Mouse (Mus musculus) cerebral cortex, adult 2 months (tissue): ENCODE results near the gene Cc2d2a.

Experiments
- WGBS: fragments of 180-500 bp; shearing (Covaris S2); methylation state at CpG from one replicate; pipeline ENCODE4 v1.1.7; 2018; 5-methylcytosine and 5-hydroxymethylcytosine counted together

Cc2d2a gene

GRCm38 (mm10) chr5:43728375-43729165 lies 66.4 kb downstream of the Cc2d2a start:
- 62% methylated on average over 11 of the region's 11 CpGs for WGBS

GRCm38 (mm10) chr5:43732381-43732780 lies 70.2 kb downstream of the Cc2d2a start:
- WGBS, result 45% methylated on average over 8 of the region's 8 CpGs

- 88% methylated on average over 1 of the region's 1 CpGs for WGBS
Observed at GRCm38 (mm10) chr5:43744187-43744586, 82.0 kb downstream of the Cc2d2a start.

GRCm38 (mm10) chr5:43745156-43745555 lies 83.0 kb downstream of the Cc2d2a start:
- 63% methylated on average over 5 of the region's 5 CpGs for WGBS

- WGBS, result 47% methylated on average over 4 of the region's 4 CpGs
Observed at GRCm38 (mm10) chr5:43748039-43748438, 85.9 kb downstream of the Cc2d2a start.

DNA sequence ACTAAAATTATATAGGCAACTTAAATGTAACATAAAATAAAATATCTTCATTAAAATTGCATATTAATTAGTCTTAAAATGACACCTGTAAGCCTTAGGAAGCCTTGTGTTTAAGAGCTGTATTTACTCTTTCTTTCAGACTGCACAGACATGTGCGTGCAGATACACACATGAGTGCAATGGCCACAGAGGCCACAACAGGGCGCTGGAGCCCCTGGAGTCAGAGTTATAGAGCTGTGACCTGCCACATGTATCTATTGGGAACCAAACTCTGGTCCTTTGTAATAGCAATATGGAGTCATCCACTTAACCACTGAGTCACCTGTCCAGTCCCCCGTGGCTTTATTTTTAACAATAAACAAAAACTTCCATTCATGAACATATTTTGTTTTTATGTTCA lies 86.9 kb downstream of the Cc2d2a start:
- 74% methylated on average over 3 of the region's 3 CpGs for WGBS

DNA sequence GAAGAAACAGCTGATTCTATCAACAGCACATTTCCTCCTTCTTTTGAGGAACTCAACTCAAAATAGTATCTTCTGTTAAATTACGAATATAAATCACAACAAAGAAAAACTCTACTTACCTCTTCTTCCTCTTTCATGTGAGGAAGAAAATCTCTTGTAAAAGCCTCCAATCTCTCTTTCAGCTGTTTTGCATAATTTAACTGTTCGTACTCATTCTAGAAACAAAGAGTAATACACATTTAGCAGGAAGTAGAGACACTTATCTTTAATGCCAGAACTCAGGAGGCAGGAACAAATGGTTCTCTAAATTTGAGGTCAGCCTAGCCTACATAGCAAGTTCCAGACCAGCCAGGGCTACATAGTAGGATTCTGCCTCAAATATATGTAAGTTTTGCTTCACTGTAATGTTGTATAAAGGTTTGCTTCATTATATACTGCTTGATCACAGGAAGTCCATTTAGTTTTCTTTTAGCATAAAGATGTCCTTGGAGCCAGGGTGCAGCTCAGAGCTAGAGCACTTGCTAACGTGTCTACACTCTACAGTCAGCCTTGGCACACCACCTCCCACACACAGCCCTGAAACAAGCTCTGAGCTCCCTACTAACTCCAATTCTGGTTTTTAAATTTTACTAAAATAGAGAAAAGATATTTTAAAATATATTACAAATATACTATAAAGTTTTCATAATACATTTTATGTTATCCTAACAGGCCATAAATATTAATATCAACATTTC lies 108.6 kb downstream of the Cc2d2a start:
- WGBS, result 38% methylated on average over 3 of the region's 3 CpGs

DNA sequence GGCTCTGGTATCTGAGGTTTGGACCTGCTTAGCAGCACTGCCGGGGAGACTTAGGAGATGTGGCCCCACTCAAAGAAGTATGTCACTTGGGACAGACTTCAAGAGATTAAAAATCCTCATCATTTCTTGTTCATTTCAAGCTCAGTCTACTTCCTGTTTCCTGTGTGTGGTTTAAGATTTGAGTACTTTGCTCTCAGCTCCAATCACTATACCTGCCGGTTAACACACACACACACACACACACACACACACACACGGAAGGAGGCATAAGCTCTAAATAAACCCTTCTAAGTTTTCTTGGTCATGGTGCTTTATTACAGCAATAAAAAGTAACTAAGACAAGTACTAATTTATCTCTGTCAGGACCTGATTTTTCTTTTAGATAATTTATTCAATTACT lies 109.4 kb downstream of the Cc2d2a start:
- 83% methylated on average over 3 of the region's 3 CpGs for WGBS

DNA sequence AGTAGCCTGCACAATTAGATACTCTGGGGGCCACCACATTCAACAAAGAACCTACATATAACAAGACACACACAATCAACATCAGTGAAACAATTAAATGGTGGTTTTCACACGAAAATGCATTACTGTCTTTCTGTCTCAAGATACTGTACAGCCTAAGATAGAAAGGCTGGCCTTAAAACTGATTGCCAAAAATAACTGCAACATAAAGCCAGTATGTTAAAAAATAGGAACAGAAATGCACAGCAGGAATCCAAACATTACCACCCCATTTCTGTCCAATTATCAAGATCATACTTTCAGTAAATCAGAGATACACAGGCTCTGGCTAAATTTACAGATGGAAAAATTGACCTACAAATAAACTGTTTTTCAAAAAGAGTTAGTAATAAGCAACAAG lies 114.8 kb downstream of the Cc2d2a start:
- 16% methylated on average over 1 of the region's 1 CpGs for WGBS

- WGBS, result 89% methylated on average over 3 of the region's 3 CpGs
Observed at GRCm38 (mm10) chr5:43778583-43778982, 116.4 kb downstream of the Cc2d2a start.

DNA sequence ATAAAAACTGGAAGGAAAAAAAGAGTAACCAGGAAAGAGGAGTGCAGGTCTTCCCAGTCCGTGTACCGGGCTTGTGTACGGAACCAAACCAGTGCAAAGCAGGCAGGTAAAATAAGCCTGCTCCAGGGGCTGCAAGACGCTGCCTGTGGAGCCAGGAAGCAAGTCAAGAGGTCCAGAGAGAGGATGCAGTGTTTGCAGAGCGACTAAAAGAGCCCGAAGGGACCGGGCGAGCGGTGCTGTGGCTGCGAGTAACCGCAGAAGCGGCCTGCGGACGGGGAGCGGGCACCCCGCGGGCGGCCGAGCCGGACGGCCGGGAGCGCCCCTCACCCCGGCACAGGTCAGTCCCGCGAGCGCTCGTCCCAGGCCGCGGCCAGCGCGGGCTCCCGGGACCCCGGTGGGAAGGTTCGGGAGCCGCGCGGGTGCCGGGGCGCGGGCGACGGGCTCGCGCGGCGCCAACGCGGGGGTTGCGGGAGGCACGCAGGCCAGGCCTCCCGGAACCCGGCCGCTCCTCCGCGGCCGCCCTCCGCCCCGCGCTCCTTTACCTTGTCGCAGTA lies 119.4 kb downstream of the Cc2d2a start:
- WGBS, result under 1% methylated on average over 60 of the region's 61 CpGs

- WGBS, result 3% methylated on average over 76 of the region's 82 CpGs
Observed at GRCm38 (mm10) chr5:43781977-43782930, 120.1 kb downstream of the Cc2d2a start.

- 73% methylated on average over 2 of the region's 2 CpGs for WGBS
Observed at GRCm38 (mm10) chr5:43783996-43784395, 121.8 kb downstream of the Cc2d2a start.

- WGBS, result 92% methylated on average over 4 of the region's 4 CpGs
Observed at GRCm38 (mm10) chr5:43786607-43787006, 124.5 kb downstream of the Cc2d2a start.

GRCm38 (mm10) chr5:43787976-43788752 lies 126.0 kb downstream of the Cc2d2a start:
- WGBS, result 73% methylated on average over 9 of the region's 9 CpGs
